Mouse (Mus musculus): ENCODE data around the gene Ttc28. TPM values are rescaled to one million over a fixed set of nuclear protein-coding genes. Genes with fewer than 3 reads are reported as not detected.

Gene Ttc28
- polyA plus RNA-seq, 1 experiment from 2014 or later: 22.8 TPM

- ATAC-seq: peak; percentile 99
- H3K36me3 ChIP-seq (ENCODE audit: poor library complexity, severe bottlenecking): peaks cover 19% of the 10 kb centered on the region
These were observed 451.0 kb downstream of the Ttc28 start, which contains the start of gene Pitpnb for GRCm38 (mm10) chr5:111330417-111331098. Gene Pitpnb, plus strand, starts transcription at chr5:111330763.

GRCm38 (mm10) chr5:111331099-111331435, 451.5 kb downstream of the Ttc28 start:
- no peaks in the 10 kb centered on the region for H3K9me3 ChIP-seq (replicated peaks)
- peaks cover 22% of the 10 kb centered on the region for H3K36me3 ChIP-seq (ENCODE audit: poor library complexity, severe bottlenecking)
- H3K27me3 ChIP-seq: no peaks in the 10 kb centered on the region
- peak overlapping the region; percentile 79 for H3K27ac ChIP-seq
- H3K4me2 ChIP-seq: peak overlapping the region; percentile 85
- H3K4me1 ChIP-seq: peaks cover 23% of the 10 kb centered on the region
- H3K4me3 ChIP-seq: peak overlapping the region; percentile 88
- ATAC-seq: no peak
- WGBS: under 1% methylated on average over 14 of the region's 14 CpGs
- peak overlapping the region; percentile 94 for H3K9ac ChIP-seq

More at GRCm38 (mm10) chr5:111330417-111331098, 451.0 kb downstream of the Ttc28 start, which contains the start of gene Pitpnb:
- H3K27me3 ChIP-seq: no peaks in the 10 kb centered on the region
- WGBS: 2% methylated on average over 76 of the region's 78 CpGs
- H3K4me1 ChIP-seq: peaks cover 23% of the 10 kb centered on the region
- H3K9me3 ChIP-seq (replicated peaks): no peaks in the 10 kb centered on the region; the same call in 1 of the 2 replicates
- H3K4me2 ChIP-seq: peak within 1 kb of the TSS; percentile 85
- peak within 1 kb of the TSS; percentile 88 for H3K4me3 ChIP-seq
- peak within 1 kb of the TSS; percentile 79 for H3K27ac ChIP-seq
- peak within 1 kb of the TSS; percentile 94 for H3K9ac ChIP-seq

- Histone ChIP-seq H3K27ac (no peak overlapping the region), H3K4me3 (no peak overlapping the region), H3K9ac (no peak overlapping the region), H3K27me3 (no peaks in the 10 kb centered on the region), H3K4me2 (no peak overlapping the region), H3K4me1 (peaks cover 17% of the 10 kb centered on the region), H3K9me3 (replicated peaks) (no peaks in the 10 kb centered on the region), H3K36me3 (ENCODE audit: poor library complexity, severe bottlenecking) (peaks cover 62% of the 10 kb centered on the region)
- WGBS: 92% methylated on average over 8 of the region's 8 CpGs
- ATAC-seq: no peak
These were observed 456.5 kb downstream of the Ttc28 start for GRCm38 (mm10) chr5:111335939-111336691.

MicroRNA genes within 50 kb of the gene (microRNA counts, 519-probe panel; counts per million panel counts)
- 2,193 counts per million, percentile 59 among the panel's probes with 10 or more counts for microRNA mmu-miR-701

Small RNAs within 50 kb of the gene (microRNA-seq; reads per million reads assigned to microRNA genes)
- 219 reads per million, percentile 60 among the genes with 10 or more reads in this experiment for gene Mir701

Other genes starting within 250 kb of the Ttc28 start
- gene Noc4l, start 226.4 kb upstream of the Ttc28 start, polyA plus RNA-seq (2015; fragmentation: Nextera tagmentation; extraction: Ambion mirVana): 47.2 and 57.8 TPM in 2 replicates
- gene Ddx51, start 226.4 kb upstream of the Ttc28 start, polyA plus RNA-seq (2015; fragmentation: Nextera tagmentation; extraction: Ambion mirVana): 17.9 and 21.2 TPM in 2 replicates
- 50.1 and 62.3 TPM in 2 replicates for gene Ep400, start 109.1 kb upstream of the Ttc28 start, polyA plus RNA-seq (2015; fragmentation: Nextera tagmentation; extraction: Ambion mirVana)
- 27.3 and 27.7 TPM in 2 replicates for gene Pus1, start 99.1 kb upstream of the Ttc28 start, polyA plus RNA-seq (2015; fragmentation: Nextera tagmentation; extraction: Ambion mirVana)
- gene Ulk1, start 69.7 kb upstream of the Ttc28 start, polyA plus RNA-seq (2015; fragmentation: Nextera tagmentation; extraction: Ambion mirVana): 32.4 and 38.2 TPM in 2 replicates
- 15.6 and 16.9 TPM in 2 replicates for gene Hscb, start 40.0 kb upstream of the Ttc28 start, polyA plus RNA-seq (2015; fragmentation: Nextera tagmentation; extraction: Ambion mirVana)
- gene Chek2, start 39.8 kb upstream of the Ttc28 start, polyA plus RNA-seq (2015; fragmentation: Nextera tagmentation; extraction: Ambion mirVana): 25.9 and 28.9 TPM in 2 replicates

Measured in forebrain, embryonic 13.5 days (tissue).